Mouse (Mus musculus) left cerebral cortex, postnatal 25 days (tissue): ENCODE data around the gene Trpm6. TPM values are rescaled to one million over a fixed set of nuclear protein-coding genes. Genes with fewer than 3 reads are reported as not detected.

Experiments used
- DNase-seq, 2 experiments: peaks; one replicate each; pipeline ENCODE4 v3.0.0; 2022; ENCODE audit warnings: low spot score in 2 of 2, mixed read lengths in 1 of 2
- intact Hi-C: fragments of 180-260 bp; cut with DNase I; formaldehyde crosslinking; loops from one replicate; pipeline ENCODE4 v1.15.1; 2025
- total RNA-seq, 2 experiments: library from RNA; stranded (reverse); gene quantifications; 2 replicates each; pipeline ENCODE4 v1.2.3; 2021

The Trpm6 gene
- total RNA-seq, 2 experiments from 2014 or later = 0.48 to 0.50 TPM

GRCm38 (mm10) chr19:18758916-18759315 is 9.1 kb downstream of the Trpm6 start:
- no peak for DNase-seq
- intact Hi-C loops = no loop called here

DNA sequence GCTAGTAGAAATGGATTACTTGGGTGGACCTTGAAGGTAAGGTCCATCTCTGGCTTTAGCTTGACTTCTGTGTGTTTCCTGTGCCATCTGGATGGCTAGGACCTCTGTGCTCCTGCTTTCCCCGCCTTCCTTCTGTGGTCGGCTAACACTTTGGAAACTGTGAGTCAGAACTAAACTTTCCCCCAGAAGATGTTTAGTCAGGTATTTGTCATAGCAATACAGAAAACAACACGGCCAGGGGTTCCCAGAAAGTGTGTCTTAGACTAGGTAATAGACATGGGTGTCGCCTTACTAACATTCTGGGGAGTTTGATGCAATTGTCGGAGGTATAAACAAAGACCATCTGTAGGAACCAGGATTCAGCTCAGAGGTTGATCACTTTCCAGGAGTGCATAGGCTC is 16.6 kb downstream of the Trpm6 start:
- DNase-seq = no peak
- intact Hi-C loops = no loop called here

DNA sequence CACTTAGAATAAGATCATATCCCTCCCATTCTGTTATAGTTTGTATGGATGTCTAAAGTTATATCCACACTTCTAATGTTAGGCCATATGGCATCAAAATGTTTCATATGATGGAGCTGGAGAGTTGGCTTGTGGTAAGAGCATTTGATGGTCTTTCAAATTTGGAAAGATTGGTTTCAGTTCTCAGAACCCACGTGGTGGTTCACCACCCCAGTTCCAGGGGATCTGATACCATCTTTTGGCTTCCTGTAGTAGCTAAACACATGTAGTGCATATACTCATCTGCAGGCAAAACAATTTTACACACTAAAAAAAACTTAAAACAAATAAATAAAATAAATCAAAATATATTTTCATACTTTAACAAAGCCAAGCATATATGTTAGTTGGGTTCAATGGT is 21.3 kb downstream of the Trpm6 start:
- no peak for DNase-seq
- intact Hi-C loops = no loop called here

DNA sequence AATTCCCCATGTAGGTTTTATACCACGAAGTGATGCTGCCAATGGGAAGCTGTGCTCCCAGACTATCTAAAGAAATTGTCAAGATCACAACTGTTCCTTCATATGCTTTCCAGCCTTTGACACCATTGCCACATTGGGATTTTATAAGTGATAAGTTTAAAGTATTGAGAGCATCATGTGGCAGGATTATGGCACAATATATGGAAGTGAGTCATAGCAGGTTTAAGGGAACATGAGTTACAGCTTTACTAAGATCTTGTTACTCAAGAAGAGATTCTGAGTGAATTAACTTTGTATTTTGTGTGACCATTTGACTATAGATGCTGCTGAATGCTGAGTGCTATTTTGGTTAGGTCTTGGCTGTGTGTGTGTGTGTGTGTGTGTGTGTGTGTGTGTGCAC is 21.8 kb downstream of the Trpm6 start:
- intact Hi-C loops = no loop called here
- no peak for DNase-seq

- no peak for DNase-seq
- intact Hi-C loops = no loop called here
These were observed 23.2 kb downstream of the Trpm6 start for GRCm38 (mm10) chr19:18772888-18773488.

- no peak for DNase-seq
- intact Hi-C loops = no loop called here
These were observed 24.3 kb downstream of the Trpm6 start for GRCm38 (mm10) chr19:18774085-18774484.

DNA sequence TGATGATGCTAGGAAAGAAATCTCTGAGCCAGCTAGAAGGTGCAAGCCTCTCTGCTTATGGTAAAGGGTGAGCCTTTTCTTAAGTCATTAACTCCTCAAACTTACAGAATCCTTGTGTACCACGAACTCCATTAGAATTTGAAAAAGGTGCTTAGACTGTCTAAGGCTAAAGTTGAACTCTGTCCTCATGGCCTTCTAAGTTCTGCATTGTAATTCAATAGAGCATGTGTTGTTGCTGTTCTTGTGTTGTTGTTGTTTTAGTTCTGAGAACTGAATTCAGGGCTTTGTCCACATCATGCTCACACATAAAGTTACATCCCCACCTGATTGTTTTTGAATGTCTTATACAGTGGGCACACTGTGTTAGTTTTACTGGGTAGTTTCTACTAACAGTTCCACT is 49.9 kb downstream of the Trpm6 start:
- intact Hi-C loops = loop anchor here (5.0 kb wide), 1 partner anchor 813 kb away; no protein-coding TSS in a partner anchor
- DNase-seq = no peak

DNA sequence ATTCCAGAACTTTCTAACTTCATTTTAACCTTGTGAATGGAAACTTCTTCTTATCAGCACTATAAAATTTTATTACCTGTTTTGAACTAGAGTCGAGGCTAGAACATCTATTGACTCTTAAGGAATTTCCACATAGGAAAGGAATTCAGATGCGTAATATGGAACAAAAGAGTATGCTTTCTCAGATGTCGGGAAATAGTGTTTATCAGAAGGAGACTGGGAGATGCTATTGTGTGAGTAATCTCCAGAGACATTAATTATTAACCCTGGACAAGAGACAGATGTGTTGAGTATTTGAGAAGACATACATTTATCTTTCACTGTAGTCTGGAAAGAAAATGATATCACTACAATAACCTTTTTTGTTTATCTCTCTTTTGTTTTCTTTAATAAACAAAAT is 61.5 kb downstream of the Trpm6 start:
- intact Hi-C loops = no loop called here
- DNase-seq = no peak

DNA sequence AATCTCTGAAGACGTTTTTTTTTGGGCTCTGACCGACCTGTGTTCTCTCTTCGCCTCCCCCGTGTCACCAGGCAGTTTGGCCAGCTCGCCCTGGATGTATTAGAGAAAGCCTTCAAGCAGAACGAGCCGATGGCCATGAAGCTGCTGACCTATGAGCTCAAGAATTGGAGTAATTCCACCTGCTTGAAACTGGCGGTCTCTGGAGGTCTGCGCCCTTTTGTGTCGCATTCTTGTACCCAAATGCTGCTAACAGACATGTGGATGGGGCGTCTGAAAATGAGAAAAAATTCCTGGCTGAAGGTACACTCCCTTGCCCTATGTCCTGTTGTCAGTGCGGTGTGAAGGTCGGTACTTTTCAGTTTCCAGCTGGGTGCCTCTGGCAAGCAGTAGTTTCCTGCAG is 65.4 kb downstream of the Trpm6 start:
- intact Hi-C loops = no loop called here
- DNase-seq = no peak

- intact Hi-C loops = no loop called here
- no peak for DNase-seq
These were observed 67.6 kb downstream of the Trpm6 start for GRCm38 (mm10) chr19:18817425-18817824.

DNA sequence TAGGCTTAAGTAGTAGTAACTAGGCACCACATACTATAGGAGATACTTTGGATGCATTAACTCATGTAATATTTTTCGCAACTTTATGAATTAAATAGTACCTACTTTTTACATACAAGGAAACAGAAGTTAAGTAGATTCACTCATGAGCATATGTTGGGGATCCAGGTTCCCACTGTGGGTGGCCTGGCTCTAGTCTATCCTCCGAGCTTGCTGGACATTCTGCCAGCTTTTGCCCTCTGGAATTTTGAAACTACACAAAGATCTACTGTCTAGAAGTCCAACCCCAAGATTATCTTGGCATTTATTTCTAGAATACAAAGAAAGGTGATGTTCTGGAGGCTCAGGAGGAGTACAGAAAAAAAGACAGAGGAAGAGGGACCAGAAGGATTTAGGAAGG is 78.8 kb downstream of the Trpm6 start:
- no peak for DNase-seq
- intact Hi-C loops = loop anchor here (10.0 kb wide), 1 partner anchor 1374 kb away; no protein-coding TSS in a partner anchor

- DNase-seq = no peak
- intact Hi-C loops = loop anchor here (10.0 kb wide), 1 partner anchor 256 kb away; no protein-coding TSS in a partner anchor
These were observed 81.4 kb downstream of the Trpm6 start for GRCm38 (mm10) chr19:18831196-18831595.

DNA sequence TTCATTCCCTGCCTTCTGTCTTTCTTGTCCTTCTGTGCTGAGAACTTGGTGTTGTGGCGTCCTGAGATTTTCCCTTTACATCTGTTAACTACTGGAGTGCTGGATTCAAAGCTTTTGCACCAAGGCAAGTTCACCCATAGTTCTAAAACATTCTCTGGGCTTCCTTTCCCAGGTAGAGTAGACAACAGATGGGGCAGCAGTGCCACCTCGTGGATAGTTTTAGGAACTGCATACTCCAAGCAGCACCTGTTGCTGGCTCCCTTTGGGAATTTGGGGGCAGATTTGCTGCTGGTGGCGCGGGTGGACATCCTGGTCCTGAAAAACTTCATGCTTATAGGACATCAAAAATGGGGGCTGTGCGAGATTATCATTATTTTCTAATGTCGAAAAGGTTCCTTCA is 85.2 kb downstream of the Trpm6 start:
- intact Hi-C loops = loop anchor here (5.0 to 10.0 kb wide), 2 partner anchors 118 to 260 kb away; no protein-coding TSS in a partner anchor
- peak; percentile 59 to 64 for DNase-seq

- no peak for DNase-seq
- intact Hi-C loops = no loop called here
These were observed 92.2 kb downstream of the Trpm6 start for GRCm38 (mm10) chr19:18841789-18842562.

GRCm38 (mm10) chr19:18842626-18843025 is 92.8 kb downstream of the Trpm6 start:
- no peak for DNase-seq
- intact Hi-C loops = no loop called here

DNA sequence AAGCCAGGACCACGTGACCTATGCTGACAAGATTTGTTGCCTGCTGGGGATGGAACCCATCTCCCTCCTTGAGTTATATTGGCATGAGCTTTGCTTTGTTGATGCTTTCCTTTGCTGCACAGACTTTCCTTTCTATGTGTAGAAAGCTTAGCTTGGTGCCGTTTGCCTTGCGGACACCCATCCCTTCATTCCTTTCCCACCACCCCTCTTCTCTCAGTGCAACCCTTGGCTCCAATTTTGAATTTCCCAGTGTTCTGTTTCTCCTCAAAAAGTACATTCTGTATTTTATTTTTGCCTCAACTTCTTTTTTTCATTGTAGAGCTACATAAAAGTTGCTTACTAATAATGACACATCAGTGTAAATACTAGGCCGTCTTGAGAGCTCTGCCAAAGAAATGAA is 96.6 kb downstream of the Trpm6 start:
- no peak for DNase-seq
- intact Hi-C loops = no loop called here

- intact Hi-C loops = no loop called here
- no peak for DNase-seq
These were observed 118.5 kb downstream of the Trpm6 start for GRCm38 (mm10) chr19:18868311-18868710.

GRCm38 (mm10) chr19:18872792-18873569 is 123.2 kb downstream of the Trpm6 start:
- DNase-seq = peak; percentile 38 to 69
- intact Hi-C loops = loop anchor here (5.0 to 10.0 kb wide), 2 partner anchors 239 to 1562 kb away; partner anchors contain the start of gene Rorb

GRCm38 (mm10) chr19:18873709-18874644 is 124.2 kb downstream of the Trpm6 start:
- peak in 1 of 2 experiments; percentile 12 for DNase-seq
- intact Hi-C loops = loop anchor here (2.0 to 10.0 kb wide), 3 partner anchors 238 to 1561 kb away; partner anchors contain the start of gene Rorb
